Mouse (Mus musculus) brain, embryonic 14.5 days (tissue): Measurements from ENCODE around the gene Ass1.

Source experiments
- CTCF ChIP-seq: fragments of 200-500 bp; IDR thresholded peaks from 2 replicates; pipeline ENCODE4 v1.5.1; 2012; ENCODE audit warnings: inconsistent platforms, mild to moderate bottlenecking, moderate library complexity, borderline replicate concordance; ENCODE audit not compliant: insufficient read depth, insufficient read length; ENCODE audit errors: extremely low read depth
- POLR2A ChIP-seq: fragments of 200-500 bp; IDR thresholded peaks from 2 replicates; pipeline ENCODE4 v1.6.1; 2012; ENCODE audit warnings: mild to moderate bottlenecking, inconsistent platforms, borderline replicate concordance; ENCODE audit not compliant: poor library complexity, insufficient read depth, insufficient read length, severe bottlenecking; ENCODE audit errors: extremely low read depth

GRCm38 (mm10) chr2:31422576-31422975 lies 47.4 kb upstream of the Ass1 start:
- TF ChIP-seq POLR2A = no peak
- TF ChIP-seq CTCF = no peak
